Mouse (Mus musculus) heart, adult 2 months (tissue): ENCODE data around the gene Gab2.

Experiments used
- CTCF ChIP-seq: fragments of 200-600 bp; IDR thresholded peaks from 2 replicates; pipeline ENCODE4 v1.8.1; 2022; ENCODE audit warnings: antibody characterized with exemption, mild to moderate bottlenecking, moderate library complexity
- EP300 ChIP-seq: fragments of 200-500 bp; IDR thresholded peaks from 2 replicates; pipeline ENCODE4 v1.6.1; 2011; ENCODE audit warnings: low read depth, low read length, control low read depth; ENCODE audit not compliant: insufficient read depth
- POLR2A ChIP-seq: fragments of 200-500 bp; IDR thresholded peaks from 2 replicates; pipeline ENCODE4 v1.6.1; 2011; ENCODE audit warnings: mild to moderate bottlenecking, low read depth, low read length, control low read depth; ENCODE audit not compliant: insufficient read depth

DNA sequence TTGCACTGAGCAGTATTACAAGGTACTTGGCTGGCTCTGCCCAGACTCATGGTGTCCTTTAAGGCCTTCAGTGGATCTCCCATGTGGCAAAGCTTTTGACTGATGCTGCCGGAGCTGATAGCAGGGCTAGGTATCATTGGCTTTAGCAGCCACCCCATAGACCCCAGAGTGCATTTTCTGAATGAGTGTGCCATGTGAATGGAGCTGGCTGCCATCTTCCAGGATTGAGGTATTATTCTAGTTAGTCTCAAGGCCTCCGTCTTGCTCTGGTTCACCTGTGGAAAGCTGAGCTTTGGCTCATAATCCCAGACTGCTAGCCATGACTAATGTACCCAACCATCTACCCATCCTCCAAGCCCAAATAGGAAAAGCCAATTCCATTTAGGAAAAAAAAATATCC, 225.4 kb downstream of the Gab2 start:
- TF ChIP-seq CTCF, result no peak
- TF ChIP-seq EP300, result no peak
- TF ChIP-seq POLR2A, result no peak
